Mouse (Mus musculus) cerebellum, adult 9-10 months (tissue): ENCODE measurements around the gene Sgms1.

Source experiments
- DNase-seq: peaks from one replicate; pipeline ENCODE4 v3.0.0; 2022

Sgms1 gene

DNA sequence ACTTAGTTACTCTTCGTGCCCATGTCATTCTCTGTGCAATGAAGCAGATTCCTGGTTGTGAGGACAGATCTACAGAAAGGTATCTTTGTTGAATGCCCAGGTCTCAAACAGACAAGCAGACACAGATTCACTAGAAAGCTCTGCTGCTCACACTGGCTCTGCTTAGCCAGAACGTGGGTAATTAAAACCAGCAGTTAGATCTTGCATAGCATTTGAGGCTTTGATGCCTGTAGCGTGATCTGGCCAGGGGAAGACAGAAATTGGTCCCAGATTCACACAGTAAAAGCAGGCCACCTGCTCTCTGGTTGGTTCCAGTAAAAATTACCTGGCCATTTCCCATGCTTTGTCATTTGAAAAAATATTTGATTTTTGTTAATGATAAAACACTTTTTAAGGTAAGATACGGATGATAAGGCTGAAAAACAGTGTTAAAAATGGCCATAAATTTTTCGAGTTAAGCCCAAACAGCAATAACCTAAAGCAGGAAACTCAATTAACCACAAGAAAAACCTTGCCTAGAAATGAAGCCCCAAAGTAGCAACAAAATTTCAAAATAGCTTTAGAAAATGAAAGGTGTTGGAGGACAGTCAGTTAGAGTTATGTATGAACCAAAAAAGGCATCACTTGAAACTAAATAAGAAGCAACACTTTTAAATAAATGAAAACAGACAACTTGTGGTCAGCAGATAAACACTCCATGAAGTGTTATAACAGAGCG lies 154.6 kb downstream of the Sgms1 start:
- DNase-seq: no peak

DNA sequence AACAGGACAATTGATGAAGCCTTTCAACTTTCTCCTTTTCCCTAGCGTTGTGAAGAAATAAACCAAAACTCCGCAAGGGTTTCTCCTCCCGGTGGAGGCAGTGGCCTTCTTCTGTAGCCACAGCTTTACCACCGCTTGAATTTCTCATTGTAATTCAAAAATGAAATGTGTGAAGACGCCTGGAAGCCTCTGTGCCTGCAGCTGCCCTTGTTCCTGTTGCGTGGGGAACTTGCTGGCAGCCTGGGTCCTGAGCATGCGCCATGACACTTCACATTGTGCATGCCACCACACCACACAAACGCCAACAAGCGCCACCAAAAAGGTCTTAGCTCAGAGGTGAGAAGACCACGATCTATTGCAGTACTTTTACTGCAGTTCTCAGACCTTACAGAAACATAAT lies 158.2 kb downstream of the Sgms1 start:
- no peak for DNase-seq

DNA sequence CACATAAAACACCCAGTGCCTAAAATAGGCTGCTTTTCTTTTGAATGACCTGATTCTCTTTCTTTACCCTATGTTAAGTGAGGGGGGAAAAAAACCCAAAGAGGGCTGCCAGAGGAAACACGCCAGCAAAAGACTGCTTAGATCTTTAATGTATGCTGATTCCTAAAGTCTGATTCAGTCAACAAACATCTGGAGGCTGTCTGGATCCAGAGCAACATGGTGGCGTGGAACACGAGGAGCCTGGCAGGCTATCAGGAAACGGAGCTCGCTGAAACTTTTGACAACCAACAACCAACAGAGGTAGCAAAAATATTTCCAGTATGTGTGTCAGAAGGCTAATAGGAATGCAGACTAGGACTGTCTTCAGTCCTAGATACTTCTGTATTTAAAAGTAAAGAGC lies 158.7 kb downstream of the Sgms1 start:
- no peak for DNase-seq

DNA sequence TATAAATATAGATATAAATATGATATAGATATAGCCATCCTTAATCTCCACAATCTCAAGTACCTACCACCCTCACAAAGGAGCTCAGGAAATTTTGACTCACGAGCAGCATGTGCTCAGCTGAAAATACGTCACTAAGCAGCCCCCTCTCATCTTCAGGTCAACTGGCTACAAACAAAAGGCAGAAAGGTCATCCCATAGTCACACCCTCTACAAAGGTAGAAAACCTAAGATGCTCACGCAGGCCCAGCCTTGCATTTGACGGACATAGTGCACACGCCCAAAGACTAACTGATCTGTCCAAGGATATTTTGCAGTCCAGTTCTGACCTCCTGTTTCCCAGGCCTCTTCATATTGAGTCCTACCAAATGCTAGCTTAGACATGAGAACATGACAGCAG lies 159.2 kb downstream of the Sgms1 start:
- no peak for DNase-seq

DNA sequence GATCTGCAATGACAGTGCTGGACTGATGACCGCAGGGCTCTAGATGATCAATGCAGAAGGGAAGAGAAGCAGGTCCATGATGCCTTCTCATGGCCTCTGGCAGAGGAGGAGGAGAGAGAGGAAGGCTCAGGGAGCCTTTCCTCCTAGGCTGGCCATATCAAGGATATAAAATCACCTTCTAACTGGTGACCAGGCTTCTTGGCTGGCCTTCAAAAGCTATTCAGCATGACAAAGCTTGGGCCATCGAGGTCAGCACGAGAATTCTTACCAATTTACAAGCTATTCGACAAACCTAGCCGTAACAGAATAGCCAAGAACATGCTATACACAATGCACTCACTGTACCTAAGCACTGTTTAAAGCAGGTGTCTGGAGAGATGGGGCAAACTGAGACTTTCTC lies 159.7 kb downstream of the Sgms1 start:
- DNase-seq: no peak

DNA sequence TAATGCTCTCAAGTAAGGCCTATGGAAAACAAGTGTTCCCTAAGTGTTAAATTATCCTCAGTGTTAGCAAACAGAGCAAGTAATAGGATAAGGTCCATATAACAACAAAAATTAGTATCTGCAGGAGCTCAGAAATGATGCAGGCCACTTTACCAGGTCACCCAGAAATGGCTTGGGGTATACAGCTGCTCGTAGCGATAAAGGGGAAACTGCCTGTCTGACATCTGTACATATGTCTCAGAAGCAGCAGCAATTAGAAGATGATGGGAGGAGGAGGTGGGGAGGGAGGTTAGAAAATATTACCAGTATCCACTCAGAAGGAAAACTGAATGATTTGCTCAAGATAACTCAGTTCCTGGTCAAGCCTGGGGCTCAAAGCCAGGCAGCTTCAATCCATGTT lies 162.3 kb downstream of the Sgms1 start:
- DNase-seq: no peak

DNA sequence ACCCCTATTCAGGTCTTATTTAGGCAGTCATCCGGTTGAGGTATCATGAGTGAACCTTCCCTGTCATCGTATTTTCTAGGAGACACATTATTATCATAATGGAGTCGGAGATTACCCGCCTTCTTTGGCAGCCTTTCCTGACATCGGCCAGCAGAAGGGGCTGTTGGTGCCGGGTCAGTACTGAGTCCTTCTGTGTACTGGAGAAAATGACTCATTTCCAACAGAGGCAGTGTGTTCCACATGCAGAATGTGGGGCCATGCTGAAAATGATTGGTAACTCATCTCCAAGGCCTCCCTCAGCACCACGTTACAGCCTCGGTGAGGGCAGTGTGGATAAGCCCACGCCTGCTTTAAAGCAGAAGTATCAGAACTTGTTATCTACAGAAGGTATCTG lies 164.4 kb downstream of the Sgms1 start:
- no peak for DNase-seq

DNA sequence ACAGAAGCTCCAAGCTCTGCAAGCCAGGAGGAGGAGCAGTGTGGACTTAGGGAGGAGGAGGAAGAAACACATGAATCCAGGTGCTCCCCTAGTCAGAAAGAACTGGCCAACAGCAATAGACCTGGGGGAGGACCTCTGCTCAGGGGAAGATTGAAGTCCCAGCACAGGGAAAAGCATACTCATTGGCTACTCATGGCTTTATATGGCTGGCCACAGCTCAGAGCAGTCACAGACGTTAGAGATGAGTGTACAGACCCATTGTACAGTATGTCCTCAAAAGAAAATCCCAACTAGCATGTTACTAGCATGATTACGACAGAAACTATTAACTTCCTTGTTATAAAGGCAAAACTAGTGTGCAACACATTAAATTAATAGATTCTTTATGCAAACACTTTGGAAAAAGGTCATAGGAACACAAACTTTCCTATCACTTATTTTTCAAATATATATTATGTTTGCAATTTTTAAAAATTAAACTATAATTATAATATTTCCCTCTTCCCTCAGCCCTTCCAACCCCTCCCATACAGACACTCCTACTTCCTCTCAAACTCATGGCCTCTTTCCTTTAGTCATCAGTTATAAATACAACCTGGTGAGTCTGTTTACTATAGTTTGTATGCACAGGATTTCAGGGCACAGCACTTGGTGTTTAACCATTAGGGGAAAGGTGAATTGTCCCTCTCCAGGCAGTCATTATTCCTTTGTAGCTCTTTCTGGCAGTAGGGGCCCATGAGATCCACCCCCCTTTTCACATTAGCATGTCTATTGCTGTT lies 165.0 kb downstream of the Sgms1 start:
- no peak for DNase-seq

DNA sequence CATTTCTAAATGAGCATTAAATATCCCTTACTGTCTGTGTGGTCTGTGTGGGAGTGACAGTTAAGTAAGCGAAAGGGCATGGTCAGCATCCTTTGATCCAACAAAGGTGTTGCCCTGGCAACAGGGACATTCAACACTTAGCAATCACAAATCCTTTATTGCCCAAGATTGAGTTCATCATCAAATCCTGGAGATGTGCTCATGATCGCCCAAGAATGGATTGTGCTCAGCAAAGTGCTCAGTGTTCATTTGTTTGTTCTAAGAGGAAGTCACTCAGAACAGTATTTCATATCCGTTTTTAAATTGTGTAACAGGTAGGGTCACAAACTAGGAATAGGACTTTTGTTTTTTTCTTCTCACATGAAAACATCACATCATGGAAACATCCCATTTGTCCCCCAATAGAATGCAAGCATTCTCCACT lies 165.8 kb downstream of the Sgms1 start:
- DNase-seq: no peak

DNA sequence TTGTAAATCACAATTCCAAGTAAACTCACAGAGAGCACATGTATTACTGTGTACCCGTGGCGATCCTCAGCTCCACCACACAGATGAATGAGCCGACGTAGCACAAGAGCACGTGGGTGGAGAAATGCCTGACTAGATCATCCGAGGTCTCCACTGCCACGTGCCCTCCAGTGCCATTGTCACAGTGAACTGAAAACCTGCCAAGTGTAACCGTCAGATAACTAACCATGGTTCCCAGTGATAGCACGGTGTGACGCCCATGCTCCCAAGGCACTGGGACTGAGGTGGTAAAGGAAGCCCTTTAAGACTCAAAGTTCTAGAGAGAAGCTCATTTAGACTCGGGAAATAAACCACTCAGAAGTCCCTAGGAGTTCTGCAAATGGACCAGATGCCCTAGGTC lies 167.4 kb downstream of the Sgms1 start:
- DNase-seq: no peak

DNA sequence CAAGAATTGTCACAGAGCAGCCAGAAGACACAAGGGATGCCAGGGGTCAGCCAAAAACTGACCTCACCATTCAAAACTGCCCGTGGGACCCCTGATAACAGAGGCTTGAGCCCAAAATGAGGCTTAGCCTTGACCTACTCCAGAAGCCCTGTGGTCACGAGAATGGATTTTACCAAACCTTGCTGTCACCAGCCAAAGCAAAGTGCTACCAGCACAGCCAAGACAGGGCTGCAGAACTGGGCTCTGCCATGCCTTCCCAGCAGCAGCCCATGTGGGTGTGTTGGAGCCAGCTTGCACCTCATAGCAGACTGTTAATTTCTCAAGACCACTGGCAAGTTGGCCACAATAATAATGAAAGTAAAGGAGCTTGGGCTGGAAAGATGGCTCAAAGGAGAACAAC lies 168.5 kb downstream of the Sgms1 start:
- DNase-seq: no peak

DNA sequence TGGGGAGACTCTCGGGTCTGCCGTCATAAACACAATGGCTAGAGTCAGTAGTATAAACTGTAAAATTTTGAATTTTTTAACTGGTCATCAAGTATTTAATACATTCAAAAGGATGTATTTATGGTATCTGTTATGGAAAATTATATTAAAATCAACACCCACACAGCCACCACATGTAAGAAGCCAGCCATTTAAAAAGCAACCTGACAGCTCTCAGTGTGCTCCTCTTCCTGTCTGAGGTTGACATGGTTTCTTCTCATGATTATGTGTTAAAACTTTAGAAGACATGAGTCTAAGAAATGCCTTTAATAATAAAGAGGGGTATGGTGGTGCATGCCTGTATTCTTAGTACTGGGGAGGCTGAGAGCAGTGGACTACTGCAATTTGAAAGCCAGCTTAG lies 172.8 kb downstream of the Sgms1 start:
- no peak for DNase-seq

DNA sequence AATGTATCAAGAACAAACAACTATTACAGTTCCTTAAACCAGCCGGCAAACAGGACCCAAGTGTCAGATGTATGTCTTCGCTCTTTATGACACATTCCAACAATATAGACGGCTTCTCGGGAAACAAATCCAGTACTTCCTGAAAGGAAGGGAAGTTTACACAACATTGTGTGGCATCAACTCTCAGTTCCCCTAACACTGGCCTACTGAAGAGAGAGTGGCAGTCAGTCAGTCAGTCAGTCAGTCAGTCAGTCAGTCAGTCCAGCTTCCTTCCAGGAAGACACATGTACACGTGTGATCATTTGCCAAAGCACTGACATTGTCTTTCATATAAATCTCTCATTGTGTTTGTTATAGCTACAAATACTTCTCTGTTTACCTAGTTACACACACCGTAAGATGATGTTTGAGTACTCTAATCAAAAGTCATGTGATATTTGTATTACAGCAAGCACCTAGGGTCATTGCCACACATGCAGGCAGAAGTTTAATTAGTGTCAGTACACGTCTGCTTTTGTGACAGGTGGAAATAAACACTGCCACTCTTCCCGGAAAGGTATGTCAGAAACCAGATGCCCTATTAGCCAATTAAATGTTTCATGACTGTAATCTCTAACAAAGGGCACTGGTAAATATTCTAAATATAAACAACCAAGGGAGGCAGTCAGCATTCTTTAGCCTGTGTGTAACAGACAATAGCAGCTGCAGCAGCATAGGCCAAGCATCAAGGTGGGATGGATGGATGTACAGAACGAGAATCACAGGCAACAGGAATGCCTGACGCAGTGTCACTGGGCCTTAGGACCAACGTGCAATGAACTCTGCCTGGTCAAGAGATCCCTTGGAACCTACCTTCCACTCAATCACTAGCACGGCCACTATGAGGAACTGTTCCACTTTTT lies 174.4 kb downstream of the Sgms1 start:
- DNase-seq: no peak

DNA sequence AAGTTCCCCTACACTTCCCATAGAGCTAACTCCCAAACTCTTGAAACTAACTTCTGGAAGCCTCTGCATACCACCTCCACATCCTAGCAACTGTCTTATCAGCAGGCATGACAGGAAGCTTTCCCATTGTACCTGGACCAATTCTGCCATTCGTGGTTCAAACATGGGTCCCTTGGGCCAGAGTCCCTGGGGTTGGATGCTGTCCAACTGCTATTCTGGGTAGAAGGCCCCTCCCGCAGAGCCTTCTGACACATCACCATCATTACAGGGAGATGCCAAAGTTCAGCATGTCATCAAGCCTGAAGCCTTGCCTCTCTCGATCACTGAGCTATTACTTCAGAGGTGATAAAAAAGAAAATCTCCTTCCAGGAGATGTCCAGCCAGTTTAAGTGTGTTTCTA lies 175.9 kb downstream of the Sgms1 start:
- DNase-seq: no peak

DNA sequence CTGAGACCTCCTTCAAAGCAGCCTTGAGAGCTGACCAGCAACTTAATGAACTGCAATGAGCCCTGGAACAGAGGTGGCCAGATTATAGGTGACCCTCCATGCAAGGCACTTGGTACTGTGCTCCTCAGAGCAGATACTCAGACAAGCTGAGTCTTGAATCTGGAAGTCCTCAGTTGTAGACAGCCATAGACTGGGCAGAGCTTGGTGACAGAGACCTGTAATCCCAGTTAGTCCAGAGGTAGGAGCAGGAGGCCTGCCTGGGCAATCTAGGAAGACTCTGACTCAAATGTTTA lies 178.3 kb downstream of the Sgms1 start:
- DNase-seq: no peak

DNA sequence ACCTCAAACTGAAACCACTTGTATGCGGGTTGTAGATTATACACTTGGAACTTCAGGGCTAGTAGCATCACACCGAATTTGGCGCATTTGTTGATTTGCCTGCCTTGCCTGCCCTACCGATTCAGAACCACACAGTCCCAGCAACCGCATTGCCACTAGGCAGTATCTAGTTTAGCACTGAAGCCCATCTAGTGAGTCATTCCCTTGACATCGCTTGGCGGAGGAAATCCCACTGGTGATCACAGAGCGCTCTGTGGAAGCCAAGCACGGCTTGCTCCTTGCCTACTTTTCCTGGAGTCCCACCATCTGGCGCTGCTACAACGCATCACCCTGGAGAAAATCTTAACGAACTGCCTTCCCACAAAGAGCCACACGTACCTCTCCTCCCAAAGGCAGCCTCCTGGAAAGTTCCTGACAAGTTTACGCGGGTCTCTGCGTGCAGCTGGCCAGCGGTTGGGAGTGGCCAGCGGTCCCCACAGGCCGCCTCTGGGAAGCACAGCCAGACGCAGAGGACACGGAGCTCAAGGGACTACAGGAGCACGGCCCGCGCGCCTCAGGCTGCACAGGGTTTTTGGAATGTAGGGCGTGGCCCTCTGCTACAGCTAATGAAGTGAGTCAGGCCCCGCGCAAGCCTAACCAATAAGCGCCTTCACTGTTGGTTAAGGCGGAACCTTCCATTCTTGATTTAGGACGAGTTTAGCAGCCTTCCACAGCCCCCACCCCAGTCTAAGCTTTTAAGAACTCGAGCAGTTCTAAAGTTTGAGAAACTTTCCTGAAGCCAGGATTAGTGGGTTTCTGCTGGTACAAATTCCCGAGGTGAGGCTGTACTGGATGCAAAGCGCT lies 178.8 kb downstream of the Sgms1 start:
- DNase-seq: peak; percentile 45

DNA sequence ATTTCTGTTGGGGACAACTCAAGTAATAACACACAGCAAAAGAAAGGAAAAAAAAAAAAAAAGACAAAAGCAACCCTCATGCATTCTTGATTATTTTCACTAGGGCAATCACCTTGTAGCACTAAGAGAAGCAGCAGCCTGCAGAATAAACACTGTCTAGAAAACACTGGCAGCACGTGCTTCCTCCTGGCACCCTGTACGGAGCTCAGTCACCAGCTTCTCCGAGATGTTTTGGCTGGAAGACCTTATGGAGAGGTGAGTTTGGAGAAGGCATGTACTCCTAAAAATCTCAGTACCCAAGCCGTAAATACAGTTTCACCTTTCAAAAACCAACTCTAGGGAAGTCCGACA lies 179.4 kb downstream of the Sgms1 start:
- DNase-seq: no peak

DNA sequence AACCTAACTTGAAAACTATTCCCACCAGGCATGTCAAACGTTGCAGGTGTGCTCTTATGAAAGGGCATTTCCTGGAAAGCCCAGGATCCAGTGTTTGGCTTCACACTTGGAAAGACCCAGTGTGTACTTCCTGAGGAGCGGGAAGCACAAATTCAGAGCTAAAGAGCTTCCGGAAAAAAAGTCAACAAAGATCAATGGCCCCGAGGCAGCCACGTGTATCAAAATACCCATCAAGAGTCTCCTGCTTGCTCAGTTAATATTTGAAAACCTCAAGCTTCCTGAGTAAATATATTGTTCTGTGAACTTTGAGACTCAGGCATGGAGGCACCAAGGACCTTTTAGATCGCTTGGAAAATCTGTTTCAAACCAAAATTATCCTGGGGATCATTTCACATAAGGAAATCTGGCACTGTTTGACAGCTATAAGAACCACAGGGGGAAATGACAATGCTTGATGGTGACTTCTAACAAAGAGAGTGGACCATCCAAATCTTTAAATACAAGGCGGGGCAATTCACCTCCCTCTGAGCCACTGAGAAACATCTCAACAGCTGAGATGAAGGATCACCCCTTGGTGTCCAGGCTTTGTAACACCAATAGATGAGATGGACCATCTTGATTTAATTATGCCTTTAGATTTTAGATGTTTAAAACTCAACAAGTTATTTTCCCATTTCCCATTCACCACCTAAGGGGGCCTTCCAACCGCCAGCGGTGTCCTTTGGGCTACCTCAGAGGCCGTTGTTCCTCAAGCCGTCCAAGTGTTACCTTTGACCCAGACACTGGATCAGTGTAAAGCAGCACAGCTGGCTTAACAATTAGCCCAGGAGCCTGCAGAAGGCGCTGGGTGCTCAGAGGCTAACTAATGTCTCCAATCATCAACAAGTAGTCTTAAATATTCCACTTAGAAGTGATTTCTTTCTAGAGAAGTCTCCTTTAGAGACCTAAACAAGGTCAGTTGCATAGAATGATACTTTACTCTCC lies 187.1 kb downstream of the Sgms1 start:
- no peak for DNase-seq

DNA sequence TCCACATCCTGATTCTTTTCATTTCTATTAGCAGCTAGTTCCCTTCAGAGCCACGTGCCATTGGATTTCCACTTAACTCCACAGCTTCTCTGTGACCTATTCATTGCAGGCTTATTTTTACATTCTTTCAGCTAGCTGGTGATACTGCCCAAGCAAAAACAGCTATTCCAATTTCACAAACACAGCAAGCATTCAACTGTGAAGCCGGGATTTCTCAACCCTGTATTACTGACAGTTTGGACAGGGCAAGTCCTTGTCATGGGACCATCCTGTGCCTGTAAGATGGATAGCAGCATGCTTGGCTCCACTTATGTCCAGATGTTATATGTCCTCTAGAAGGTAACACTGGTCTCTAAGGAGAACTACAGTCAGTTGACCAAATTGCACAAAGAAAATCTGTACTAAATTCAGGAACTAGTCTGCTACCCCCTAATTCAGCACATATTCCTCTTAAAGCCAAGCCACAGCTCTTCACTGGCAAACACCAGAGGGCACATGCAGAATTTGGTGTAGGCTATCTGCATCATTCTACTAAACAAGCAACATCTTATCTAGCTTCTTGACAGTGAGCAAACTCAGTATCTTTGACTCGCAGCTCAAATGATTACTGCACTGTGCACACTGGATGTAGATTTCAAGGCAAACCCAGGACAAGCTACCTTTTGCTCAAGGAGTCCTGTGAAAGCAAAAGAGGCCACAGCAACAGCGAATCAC lies 189.5 kb downstream of the Sgms1 start:
- no peak for DNase-seq

DNA sequence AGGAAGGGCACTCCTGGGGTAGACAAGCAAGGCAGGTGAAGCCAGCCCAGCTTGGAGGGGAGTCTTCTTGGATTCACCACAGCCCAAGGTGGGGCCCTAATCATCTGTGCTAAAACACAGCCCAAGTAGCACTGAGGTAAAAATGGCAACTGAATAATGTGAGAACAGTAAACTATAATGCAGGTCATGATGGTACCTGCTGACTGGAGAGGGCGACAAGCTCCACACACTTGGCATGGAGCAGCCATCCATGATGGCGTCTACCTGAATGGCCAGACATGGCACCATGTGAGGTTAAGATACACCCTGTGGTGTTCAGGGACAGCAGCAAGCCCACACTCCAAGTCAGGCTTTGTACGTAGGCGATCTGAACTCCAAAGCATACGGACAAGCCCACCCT lies 190.4 kb downstream of the Sgms1 start:
- DNase-seq: no peak

DNA sequence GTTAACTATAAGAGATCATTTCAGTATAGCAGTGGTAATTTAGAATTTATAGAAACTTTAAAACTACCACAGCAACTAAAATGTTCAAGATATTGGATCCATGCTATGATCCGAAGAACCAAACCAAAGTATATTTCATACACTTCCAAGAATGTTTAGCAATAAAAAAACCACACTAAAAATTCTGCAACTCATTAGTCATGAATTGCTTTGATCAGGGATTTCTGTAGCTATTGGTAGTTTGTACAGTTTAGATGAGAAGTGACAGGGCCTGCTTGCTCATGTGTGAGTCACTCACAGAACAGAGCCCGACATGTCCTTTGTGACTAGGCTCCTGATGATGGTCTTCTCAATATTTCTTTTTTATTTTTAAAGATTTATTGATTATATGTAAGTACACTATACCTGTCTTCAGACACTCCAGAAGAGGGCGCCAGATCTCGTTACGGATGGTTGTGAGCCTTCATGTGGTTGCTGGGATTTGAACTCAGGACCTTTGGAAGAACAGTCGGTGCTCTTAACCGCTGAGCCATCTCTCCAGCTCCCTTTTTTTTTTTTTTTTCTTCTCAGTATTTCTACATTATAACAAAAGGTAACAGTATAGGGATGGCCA lies 190.9 kb downstream of the Sgms1 start:
- DNase-seq: no peak
